Comparison of ENCODE assay signal across 29 mouse cellular contexts in genomic region chr5:124089868-124090267, GRCm38 (mm10). TPM values are rescaled to one million over a fixed set of nuclear protein-coding genes. Genes with fewer than 3 reads are reported as not detected.
DNase-seq lines count a peak whose midpoint lies in the region; ATAC-seq lines count a peak whose summit lies in the region.
"Had no signal": no experiment of that assay in that cellular context is flagged by ENCODE, and none has a peak within 500 bp of the region (broad histone marks: within the 10 kb centered on the region; RNA-seq: fewer than 3 reads in every experiment).

No protein-coding gene starts in this region.

- peak; percentile 61 for DNase-seq in gastrocnemius, adult 18-20 months (ENCODE audit: low spot score)
- no peak for DNase-seq in gastrocnemius, postnatal 4 days (ENCODE audit: low spot score in 2 of 2)
- DNase-seq in ZHBTc4 (ENCODE audit: low read depth, low spot score): peak; percentile 21
- DNase-seq in gastrocnemius, postnatal 14 days: peak; percentile 52
- DNase-seq in left cerebral cortex, adult 18-20 months (ENCODE audit: low spot score in 2 of 2): no peak
- no peak for DNase-seq in layer of hippocampus, adult 18-20 months (ENCODE audit: low spot score in 2 of 2)
- DNase-seq: B cell, adult 2 months; cerebellum, adult 9-10 months; heart, adult 11 months; kidney, adult 2 months; kidney, postnatal 4 days; layer of hippocampus, postnatal 36 days; right cerebral cortex, adult 18-20 months; thymus, adult 18-20 months; thymus, postnatal 25 days had no signal

- H3K4me1 ChIP-seq in midbrain, embryonic 16.5 days (ENCODE audit: control insufficient read depth, insufficient read depth, low read length): no peaks in the 10 kb centered on the region
- H3K4me1 ChIP-seq: hindbrain, embryonic 12.5 days had no signal

- H3K27me3 ChIP-seq in midbrain, embryonic 16.5 days (ENCODE audit: control insufficient read depth, insufficient read depth, low read depth, low read length): no peaks in the 10 kb centered on the region; the same call in 1 of the 2 replicates
- H3K27me3 ChIP-seq: embryonic facial prominence, embryonic 15.5 days; heart, embryonic 15.5 days; lung, embryonic 15.5 days; midbrain, embryonic 15.5 days; Patski; stomach, embryonic 15.5 days had no signal

- no peaks in the 10 kb centered on the region for H3K9me3 ChIP-seq in midbrain, embryonic 16.5 days (replicated peaks; ENCODE audit: control insufficient read depth, low read length, poor library complexity, severe bottlenecking)
- H3K9me3 ChIP-seq: embryonic facial prominence, embryonic 15.5 days; forebrain, embryonic 13.5 days; heart, embryonic 10.5 days; heart, embryonic 15.5 days; hindbrain, embryonic 12.5 days; intestine, embryonic 15.5 days; lung, embryonic 15.5 days; midbrain, embryonic 10.5 days; midbrain, embryonic 15.5 days; stomach, embryonic 15.5 days had no signal

- ATAC-seq in midbrain, embryonic 16.5 days: no peak
- ATAC-seq: forebrain, embryonic 13.5 days; hindbrain, postnatal 0 days; intestine, embryonic 15.5 days; midbrain, embryonic 15.5 days; Patski had no signal

- H3K4me2 ChIP-seq in midbrain, embryonic 16.5 days (ENCODE audit: low read length): no peak overlapping the region
- H3K4me2 ChIP-seq: embryonic facial prominence, embryonic 15.5 days; forebrain, embryonic 13.5 days; heart, embryonic 15.5 days; hindbrain, embryonic 12.5 days; intestine, embryonic 15.5 days; lung, embryonic 15.5 days; midbrain, embryonic 15.5 days; stomach, embryonic 15.5 days had no signal

- H3K4me3 ChIP-seq in midbrain, embryonic 16.5 days (ENCODE audit: low read depth, low read length): no peak overlapping the region
- H3K4me3 ChIP-seq: embryonic facial prominence, embryonic 15.5 days; forebrain, embryonic 13.5 days; heart, embryonic 10.5 days; heart, embryonic 15.5 days; hindbrain, embryonic 12.5 days; intestine, embryonic 15.5 days; lung, embryonic 15.5 days; midbrain, embryonic 10.5 days; midbrain, embryonic 15.5 days; stomach, embryonic 15.5 days had no signal

- no peak overlapping the region for H3K9ac ChIP-seq in midbrain, embryonic 16.5 days (ENCODE audit: low read depth, low read length)
- H3K9ac ChIP-seq: embryonic facial prominence, embryonic 15.5 days; forebrain, embryonic 13.5 days; heart, embryonic 15.5 days; intestine, embryonic 15.5 days; lung, embryonic 15.5 days; midbrain, embryonic 15.5 days; stomach, embryonic 15.5 days had no signal

- intact Hi-C loops in gastrocnemius, postnatal 14 days (cut with DNase I; ENCODE audit: low total_unique reads): no loop called here

- 89% methylated on average over 23 of the region's 23 CpGs for WGBS in midbrain, embryonic 16.5 days

- H3K36me3 ChIP-seq in midbrain, embryonic 16.5 days (ENCODE audit: control insufficient read depth, insufficient read depth, low read length): peaks cover 3% of the 10 kb centered on the region; the same call in 1 of the 2 replicates
- H3K36me3 ChIP-seq: embryonic facial prominence, embryonic 15.5 days; heart, embryonic 10.5 days; heart, embryonic 15.5 days; hindbrain, embryonic 12.5 days; intestine, embryonic 15.5 days; lung, embryonic 15.5 days; midbrain, embryonic 10.5 days; midbrain, embryonic 15.5 days; stomach, embryonic 15.5 days had no signal

- H3K27ac ChIP-seq in midbrain, embryonic 16.5 days (ENCODE audit: low read length): no peak overlapping the region
- H3K27ac ChIP-seq: embryonic facial prominence, embryonic 15.5 days; forebrain, embryonic 13.5 days; heart, embryonic 10.5 days; heart, embryonic 15.5 days; hindbrain, embryonic 12.5 days; hindbrain, postnatal 0 days; intestine, embryonic 15.5 days; kidney, postnatal 0 days; lung, embryonic 15.5 days; midbrain, embryonic 10.5 days; midbrain, embryonic 15.5 days; stomach, embryonic 15.5 days had no signal

RNA-seq across cellular contexts. Expression of gene Abcb9, which starts 5.7 kb away (rescaled TPM):
- 1 to 10 TPM; 8.4 to 8.9 TPM for total RNA-seq in gastrocnemius, adult 18-20 months (2021)
- 1 to 10 TPM; 5.2 to 6.1 TPM for total RNA-seq in gastrocnemius, postnatal 4 days (2021)
- total RNA-seq in gastrocnemius, postnatal 14 days (2021): 1 to 10 TPM; 5.7 TPM
- 15.5 and 21.7 TPM in 2 replicates for polyA plus RNA-seq in midbrain, embryonic 16.5 days (2015; fragmentation: Nextera tagmentation; extraction: Ambion mirVana)
- total RNA-seq in left cerebral cortex, adult 18-20 months (2021): 10 to 100 TPM; 53.1 to 57.1 TPM
- total RNA-seq in layer of hippocampus, adult 18-20 months (2021): 10 to 100 TPM; 30.6 to 33.4 TPM

RNA-seq across cellular contexts. Expression of gene Ogfod2, which starts 22.2 kb away (rescaled TPM):
- total RNA-seq in gastrocnemius, adult 18-20 months (2021): 10 to 100 TPM; 13.2 to 14.5 TPM
- 10 to 100 TPM in 1 of 2 experiments, 1 to 10 TPM in 1; 9.0 to 11.2 TPM for total RNA-seq in gastrocnemius, postnatal 4 days (2021)
- total RNA-seq in gastrocnemius, postnatal 14 days (2021): 1 to 10 TPM; 6.8 to 8.8 TPM
- polyA plus RNA-seq in midbrain, embryonic 16.5 days (2015; fragmentation: Nextera tagmentation; extraction: Ambion mirVana): 41.8 and 43.7 TPM in 2 replicates
- 10 to 100 TPM; 36.3 to 39.2 TPM for total RNA-seq in left cerebral cortex, adult 18-20 months (2021)
- 10 to 100 TPM; 34.4 to 35.3 TPM for total RNA-seq in layer of hippocampus, adult 18-20 months (2021)

RNA-seq across cellular contexts. Expression of gene Arl6ip4, which starts 26.0 kb away (rescaled TPM):
- 10 to 100 TPM; 39.1 TPM for total RNA-seq in gastrocnemius, adult 18-20 months (2021)
- total RNA-seq in gastrocnemius, postnatal 4 days (2021): 10 to 100 TPM; 69.9 to 76.4 TPM
- total RNA-seq in gastrocnemius, postnatal 14 days (2021): 10 to 100 TPM; 42.8 to 46.5 TPM
- 78.0 and 81.6 TPM in 2 replicates for polyA plus RNA-seq in midbrain, embryonic 16.5 days (2015; fragmentation: Nextera tagmentation; extraction: Ambion mirVana)
- total RNA-seq in left cerebral cortex, adult 18-20 months (2021): 10 to 100 TPM; 60.7 to 65.3 TPM
- total RNA-seq in layer of hippocampus, adult 18-20 months (2021): 10 to 100 TPM; 48.3 to 54.6 TPM

RNA-seq across cellular contexts. Expression of gene Vps37b, which starts 57.8 kb away (rescaled TPM):
- total RNA-seq in gastrocnemius, adult 18-20 months (2021): 1 to 10 TPM; 5.7 to 6.6 TPM
- total RNA-seq in gastrocnemius, postnatal 4 days (2021): 10 to 100 TPM; 24.4 to 29.3 TPM
- 1 to 10 TPM; 6.3 to 7.8 TPM for total RNA-seq in gastrocnemius, postnatal 14 days (2021)
- polyA plus RNA-seq in midbrain, embryonic 16.5 days (2015; fragmentation: Nextera tagmentation; extraction: Ambion mirVana): 59.5 and 62.0 TPM in 2 replicates
- total RNA-seq in left cerebral cortex, adult 18-20 months (2021): 10 to 100 TPM; 43.2 to 50.5 TPM
- 10 to 100 TPM; 38.0 to 43.9 TPM for total RNA-seq in layer of hippocampus, adult 18-20 months (2021)

Comparison
In these comparisons a context has a peak if more than half of its experiments do, and no peak if none do; other contexts are left out.
1. DNase-seq: peak in gastrocnemius, adult 18-20 months (single experiment), ZHBTc4 (single experiment) and gastrocnemius, postnatal 14 days (single experiment); none in gastrocnemius, postnatal 4 days (0 of 2), left cerebral cortex, adult 18-20 months (0 of 2) and layer of hippocampus, adult 18-20 months (0 of 2).